Mouse (Mus musculus): Measurements from ENCODE around the gene Klk10. TPM values are rescaled to one million over a fixed set of nuclear protein-coding genes. Genes with fewer than 3 reads are reported as not detected.

The Klk10 gene
- polyA plus RNA-seq, 1 experiment: not detected

DNA sequence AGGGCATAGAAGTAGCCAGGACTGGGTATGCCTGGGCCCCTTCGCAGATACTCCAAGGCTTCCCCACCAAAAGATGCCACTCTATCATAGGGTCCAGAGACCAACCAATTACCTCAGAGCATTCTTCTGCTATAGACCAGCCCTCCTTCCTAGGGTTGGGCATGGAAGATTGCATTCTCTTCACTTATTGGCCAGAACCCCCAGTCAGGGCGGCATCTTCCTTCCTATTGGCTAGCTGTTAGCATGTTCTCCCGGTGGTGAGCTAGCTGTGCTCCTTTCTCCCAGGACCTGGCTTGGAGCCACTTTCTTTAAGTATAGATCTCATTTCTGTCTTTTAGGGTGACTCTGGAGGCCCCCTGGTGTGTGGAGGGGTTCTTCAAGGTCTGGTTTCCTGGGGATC lies 7.9 kb upstream of the Klk10 start:
- Histone ChIP-seq H3K4me1 (ENCODE audit: control insufficient read depth, insufficient read depth, low read length) (peaks cover 4% of the 10 kb centered on the region), H3K27me3 (ENCODE audit: control insufficient read depth, insufficient read depth, low read length) (no peaks in the 10 kb centered on the region), H3K36me3 (ENCODE audit: control insufficient read depth, insufficient read depth, low read length) (no peaks in the 10 kb centered on the region), H3K4me3 (ENCODE audit: control insufficient read depth, low read depth, low read length) (no peak overlapping the region; the same call in 1 of the 2 replicates), H3K27ac (ENCODE audit: control insufficient read depth, insufficient read depth, low read depth, low read length) (no peak overlapping the region)
- TF ChIP-seq CTCF (IDR thresholded peaks at IDR 0.05; ENCODE audit: control insufficient read depth, insufficient read depth, insufficient replicate concordance, low read depth, low read length) (no peak), POLR2A (IDR thresholded peaks at IDR 0.05; ENCODE audit: control insufficient read depth, low read depth, low read length) (no peak)

DNA sequence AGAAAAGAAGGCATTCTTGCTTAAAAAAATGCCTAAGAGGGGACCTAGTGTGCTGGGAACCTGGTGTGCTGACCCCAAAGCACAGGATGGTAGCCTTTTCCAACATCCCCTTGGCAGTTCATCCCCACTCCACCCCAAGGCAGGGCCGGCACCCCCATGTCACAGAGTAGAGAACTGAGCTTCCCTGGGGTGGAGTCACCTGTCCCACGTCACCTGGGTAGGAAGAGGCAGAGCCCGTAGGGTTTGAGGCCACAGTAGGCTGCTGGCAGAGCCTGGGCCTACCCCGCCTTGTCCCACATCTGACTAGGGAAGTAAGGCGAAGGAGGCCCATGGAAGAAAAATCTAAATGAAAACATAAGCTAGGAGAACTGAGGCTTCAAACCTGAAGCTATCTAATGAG lies 6.5 kb upstream of the Klk10 start, which contains the start of gene Klk11:
Klk11 (plus strand) TSS at position 241 of the 400 bp plus-strand sequence.
- TF ChIP-seq CTCF (IDR thresholded peaks at IDR 0.05; ENCODE audit: control insufficient read depth, insufficient read depth, insufficient replicate concordance, low read depth, low read length) (no peak), POLR2A (IDR thresholded peaks at IDR 0.05; ENCODE audit: control insufficient read depth, low read depth, low read length) (no peak)
- Histone ChIP-seq H3K27me3 (ENCODE audit: control insufficient read depth, insufficient read depth, low read length) (no peaks in the 10 kb centered on the region), H3K27ac (ENCODE audit: control insufficient read depth, insufficient read depth, low read depth, low read length) (no peak within 1 kb of the TSS), H3K4me3 (ENCODE audit: control insufficient read depth, low read depth, low read length) (no peak within 1 kb of the TSS), H3K4me1 (ENCODE audit: control insufficient read depth, insufficient read depth, low read length) (peaks cover 4% of the 10 kb centered on the region), H3K36me3 (ENCODE audit: control insufficient read depth, insufficient read depth, low read length) (no peaks in the 10 kb centered on the region)

DNA sequence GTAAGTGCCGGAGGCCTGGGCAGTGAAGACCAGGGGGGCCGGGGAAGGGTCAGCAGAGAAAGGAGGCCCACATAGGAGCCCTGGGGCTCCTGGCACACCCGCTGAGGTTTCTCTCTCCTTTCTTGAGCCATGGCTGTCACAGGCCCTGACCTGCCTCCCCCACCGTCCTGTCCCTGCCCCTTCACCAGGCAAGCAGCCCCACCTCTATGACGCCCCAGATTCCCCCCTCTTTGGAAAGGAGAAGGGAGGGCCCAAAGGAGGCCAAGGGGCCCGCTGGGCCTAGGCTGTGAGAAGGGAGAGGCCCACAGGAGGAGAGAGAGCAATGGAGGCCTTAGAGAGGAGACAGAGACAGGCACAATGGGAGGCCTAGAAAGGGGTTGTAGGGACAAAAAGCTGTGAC lies 6.0 kb upstream of the Klk10 start:
- no peaks in the 10 kb centered on the region for H3K36me3 ChIP-seq (ENCODE audit: control insufficient read depth, insufficient read depth, low read length)
- no peak for TF ChIP-seq CTCF (IDR thresholded peaks at IDR 0.05; ENCODE audit: control insufficient read depth, insufficient read depth, insufficient replicate concordance, low read depth, low read length)
- TF ChIP-seq POLR2A (IDR thresholded peaks at IDR 0.05; ENCODE audit: control insufficient read depth, low read depth, low read length): no peak
- H3K27me3 ChIP-seq (ENCODE audit: control insufficient read depth, insufficient read depth, low read length): no peaks in the 10 kb centered on the region
- peaks cover 4% of the 10 kb centered on the region for H3K4me1 ChIP-seq (ENCODE audit: control insufficient read depth, insufficient read depth, low read length)
- no peak overlapping the region for H3K27ac ChIP-seq (ENCODE audit: control insufficient read depth, insufficient read depth, low read depth, low read length)
- H3K4me3 ChIP-seq (ENCODE audit: control insufficient read depth, low read depth, low read length): no peak overlapping the region

- no peaks in the 10 kb centered on the region for H3K36me3 ChIP-seq (ENCODE audit: control insufficient read depth, insufficient read depth, low read length)
- H3K27ac ChIP-seq (ENCODE audit: control insufficient read depth, insufficient read depth, low read depth, low read length): no peak overlapping the region
- no peak for TF ChIP-seq POLR2A (IDR thresholded peaks at IDR 0.05; ENCODE audit: control insufficient read depth, low read depth, low read length)
- no peak for TF ChIP-seq CTCF (IDR thresholded peaks at IDR 0.05; ENCODE audit: control insufficient read depth, insufficient read depth, insufficient replicate concordance, low read depth, low read length)
- no peaks in the 10 kb centered on the region for H3K27me3 ChIP-seq (ENCODE audit: control insufficient read depth, insufficient read depth, low read length)
- H3K4me1 ChIP-seq (ENCODE audit: control insufficient read depth, insufficient read depth, low read length): peaks cover 4% of the 10 kb centered on the region
- H3K4me3 ChIP-seq (ENCODE audit: control insufficient read depth, low read depth, low read length): no peak overlapping the region
Measured at GRCm38 (mm10) chr7:43775311-43776057, 5.4 kb upstream of the Klk10 start.

GRCm38 (mm10) chr7:43776506-43776905 lies 4.3 kb upstream of the Klk10 start:
- H3K4me3 ChIP-seq (ENCODE audit: control insufficient read depth, low read depth, low read length): no peak overlapping the region
- H3K4me1 ChIP-seq (ENCODE audit: control insufficient read depth, insufficient read depth, low read length): peaks cover 4% of the 10 kb centered on the region
- no peaks in the 10 kb centered on the region for H3K36me3 ChIP-seq (ENCODE audit: control insufficient read depth, insufficient read depth, low read length)
- H3K27me3 ChIP-seq (ENCODE audit: control insufficient read depth, insufficient read depth, low read length): no peaks in the 10 kb centered on the region
- TF ChIP-seq POLR2A (IDR thresholded peaks at IDR 0.05; ENCODE audit: control insufficient read depth, low read depth, low read length): no peak
- TF ChIP-seq CTCF (IDR thresholded peaks at IDR 0.05; ENCODE audit: control insufficient read depth, insufficient read depth, insufficient replicate concordance, low read depth, low read length): no peak
- no peak overlapping the region for H3K27ac ChIP-seq (ENCODE audit: control insufficient read depth, insufficient read depth, low read depth, low read length)

DNA sequence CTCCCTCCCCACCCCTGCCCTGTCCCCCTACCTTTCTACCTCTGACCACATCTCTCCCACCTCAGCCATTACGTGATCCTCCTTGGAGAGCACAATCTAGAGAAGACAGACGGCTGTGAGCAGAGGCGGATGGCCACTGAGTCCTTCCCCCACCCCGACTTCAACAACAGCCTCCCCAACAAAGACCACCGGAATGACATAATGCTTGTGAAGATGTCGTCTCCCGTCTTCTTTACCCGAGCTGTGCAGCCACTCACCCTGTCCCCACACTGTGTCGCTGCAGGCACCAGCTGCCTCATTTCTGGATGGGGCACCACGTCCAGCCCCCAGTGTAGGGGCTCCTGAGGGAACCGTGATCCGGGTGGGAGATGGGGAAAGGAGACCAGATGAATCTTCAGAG lies 3.4 kb upstream of the Klk10 start:
- peaks cover 9% of the 10 kb centered on the region for H3K4me1 ChIP-seq (ENCODE audit: control insufficient read depth, insufficient read depth, low read length)
- H3K27ac ChIP-seq (ENCODE audit: control insufficient read depth, insufficient read depth, low read depth, low read length): no peak overlapping the region
- no peaks in the 10 kb centered on the region for H3K36me3 ChIP-seq (ENCODE audit: control insufficient read depth, insufficient read depth, low read length)
- no peak for TF ChIP-seq POLR2A (IDR thresholded peaks at IDR 0.05; ENCODE audit: control insufficient read depth, low read depth, low read length)
- TF ChIP-seq CTCF (IDR thresholded peaks at IDR 0.05; ENCODE audit: control insufficient read depth, insufficient read depth, insufficient replicate concordance, low read depth, low read length): no peak
- H3K27me3 ChIP-seq (ENCODE audit: control insufficient read depth, insufficient read depth, low read length): no peaks in the 10 kb centered on the region
- H3K4me3 ChIP-seq (ENCODE audit: control insufficient read depth, low read depth, low read length): no peak overlapping the region

GRCm38 (mm10) chr7:43778176-43778970 lies 2.5 kb upstream of the Klk10 start:
- H3K27ac ChIP-seq (ENCODE audit: control insufficient read depth, insufficient read depth, low read depth, low read length): no peak overlapping the region
- TF ChIP-seq POLR2A (IDR thresholded peaks at IDR 0.05; ENCODE audit: control insufficient read depth, low read depth, low read length): no peak
- H3K36me3 ChIP-seq (ENCODE audit: control insufficient read depth, insufficient read depth, low read length): no peaks in the 10 kb centered on the region

More at GRCm38 (mm10) chr7:43778176-43778970, 2.5 kb upstream of the Klk10 start:
- Histone ChIP-seq H3K27me3 (ENCODE audit: control insufficient read depth, insufficient read depth, low read length) (no peaks in the 10 kb centered on the region), H3K4me3 (ENCODE audit: control insufficient read depth, low read depth, low read length) (no peak overlapping the region), H3K4me1 (ENCODE audit: control insufficient read depth, insufficient read depth, low read length) (peaks cover 9% of the 10 kb centered on the region)

All from testis, adult 2 months (tissue).